Mouse (Mus musculus) stomach, embryonic 14.5 days (tissue): ENCODE data around the gene Rtp4. TPM values are rescaled to one million over a fixed set of nuclear protein-coding genes. Genes with fewer than 3 reads are reported as not detected.

Source experiments
- ATAC-seq: fragments of 200-750 bp; cut with Nextera tagmentation; 2 replicates; pipeline ENCODE4 v1.8.0; 2017; ENCODE audit warnings: low read depth, moderate TSS enrichment; ENCODE audit not compliant: insufficient number of reproducible peaks, insufficient read depth, low FRiP score
- H3K27ac ChIP-seq: fragments of 300-500 bp; sonication (generic); 2 replicates; pipeline ENCODE4 v1.5.1; 2014; ENCODE audit warnings: mild to moderate bottlenecking, low read length, moderate library complexity, mixed read lengths
- H3K27me3 ChIP-seq: fragments of 300-500 bp; sonication (generic); 2 replicates; pipeline ENCODE4 v1.6.1; 2014; ENCODE audit warnings: low read length, control low read depth, mixed read lengths; ENCODE audit not compliant: control insufficient read depth, insufficient read depth
- H3K36me3 ChIP-seq: fragments of 300-500 bp; sonication (generic); 2 replicates; pipeline ENCODE4 v1.6.1; 2014; ENCODE audit warnings: mild to moderate bottlenecking, control low read depth, low read length, moderate library complexity, mixed read lengths; ENCODE audit not compliant: control insufficient read depth, insufficient read depth
- H3K4me1 ChIP-seq: fragments of 300-500 bp; sonication (generic); 2 replicates; pipeline ENCODE4 v1.6.1; 2014; ENCODE audit warnings: low read length, control low read depth, mixed read lengths; ENCODE audit not compliant: control insufficient read depth, insufficient read depth
- H3K4me2 ChIP-seq: fragments of 300-500 bp; sonication (generic); replicated peaks from 2 replicates; pipeline ENCODE4 v1.6.1; 2014; ENCODE audit warnings: low read depth, low read length, control low read depth
- H3K4me3 ChIP-seq: fragments of 300-500 bp; sonication (generic); 2 replicates; pipeline ENCODE4 v1.5.1; 2014; ENCODE audit warnings: low read depth, low read length, control low read depth
- H3K9ac ChIP-seq: fragments of 300-500 bp; sonication (generic); replicated peaks from 2 replicates; pipeline ENCODE4 v1.6.1; 2014; ENCODE audit warnings: low read depth, mild to moderate bottlenecking, control low read depth, low read length, moderate library complexity, mixed read lengths
- H3K9me3 ChIP-seq: fragments of 300-500 bp; sonication (generic); 2 replicates; pipeline ENCODE4 v1.6.1; 2016; ENCODE audit warnings: low read depth, low read length, control low read depth; ENCODE audit not compliant: control insufficient read depth
- WGBS: fragments of 180-500 bp; shearing (Covaris S2); extraction: QIAGEN DNeasy Blood & Tissue Kit; methylation state at CpG from one replicate; pipeline ENCODE4 v1.1.7; 2014; 5-methylcytosine and 5-hydroxymethylcytosine counted together
- polyA plus RNA-seq: library from polyadenylated mRNA; unstranded; fragments of >200 nt; fragmentation: Nextera tagmentation; extraction: Ambion mirVana; gene quantifications from 2 replicates; pipeline ENCODE4 v1.2.1, GENCODE M21; 2014

Gene Rtp4
- polyA plus RNA-seq, 1 experiment from 2014 or later: 4.8 TPM

DNA sequence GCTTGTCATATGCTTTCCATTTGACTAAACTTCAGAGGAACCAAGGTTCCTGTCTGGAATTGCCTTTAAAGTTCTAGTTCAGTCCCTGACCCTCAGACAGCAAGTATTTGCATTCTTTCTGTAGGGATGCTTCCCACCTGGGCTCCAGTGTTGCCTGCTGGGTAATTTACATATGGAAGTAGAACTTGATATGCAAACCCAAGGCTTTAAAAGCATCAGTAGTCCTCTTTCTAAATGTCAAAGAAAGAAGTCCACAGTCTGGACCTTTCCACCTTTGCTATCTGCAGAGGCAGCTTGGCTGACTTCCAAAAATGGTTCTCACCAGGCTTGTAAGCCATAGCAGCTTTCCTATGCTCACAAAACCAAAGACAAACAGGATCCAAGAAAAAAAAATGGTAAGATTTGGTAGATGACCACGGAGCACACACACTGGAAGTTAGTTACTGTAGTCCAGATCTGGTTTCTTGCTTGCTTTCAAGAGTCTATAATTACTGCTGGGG is 87.9 kb downstream of the Rtp4 start:
- H3K27ac ChIP-seq: no peak overlapping the region
- H3K36me3 ChIP-seq: no peaks in the 10 kb centered on the region
- 21% methylated on average over 1 of the region's 1 CpGs for WGBS
- H3K4me1 ChIP-seq: no peaks in the 10 kb centered on the region
- H3K4me3 ChIP-seq: no peak overlapping the region
- H3K9ac ChIP-seq: no peak overlapping the region
- H3K4me2 ChIP-seq: no peak overlapping the region
- ATAC-seq: no peak
- no peaks in the 10 kb centered on the region for H3K27me3 ChIP-seq
- H3K9me3 ChIP-seq: no peaks in the 10 kb centered on the region

DNA sequence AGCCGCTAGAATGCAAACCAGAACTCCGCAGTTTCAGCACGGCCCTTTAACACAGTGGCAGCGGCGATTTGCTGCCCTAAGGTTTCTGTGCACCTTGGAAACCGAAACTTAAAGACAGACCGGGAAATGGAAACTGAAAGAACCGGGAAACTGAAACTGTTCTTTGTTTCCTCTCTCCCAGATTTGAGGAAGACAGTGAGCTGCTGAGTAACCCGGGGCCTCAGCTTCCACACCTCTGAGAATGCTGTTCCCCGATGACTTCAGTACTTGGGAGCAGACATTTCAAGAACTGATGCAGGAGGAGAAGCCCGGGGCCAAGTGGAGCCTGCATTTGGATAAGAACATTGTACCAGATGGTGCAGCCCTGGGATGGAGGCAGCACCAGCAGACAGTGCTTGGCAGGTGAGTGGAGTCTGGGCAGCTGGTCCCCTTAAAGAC is 89.7 kb downstream of the Rtp4 start:
- H3K4me2 ChIP-seq: peak overlapping the region; percentile 19; the same call in 1 of the 2 replicates
- no peaks in the 10 kb centered on the region for H3K27me3 ChIP-seq
- H3K36me3 ChIP-seq: no peaks in the 10 kb centered on the region
- no peaks in the 10 kb centered on the region for H3K4me1 ChIP-seq
- H3K9me3 ChIP-seq: no peaks in the 10 kb centered on the region
- no peak overlapping the region for H3K9ac ChIP-seq
- 35% methylated on average over 11 of the region's 11 CpGs for WGBS
- H3K4me3 ChIP-seq: no peak overlapping the region
- no peak overlapping the region for H3K27ac ChIP-seq
- ATAC-seq: no peak

DNA sequence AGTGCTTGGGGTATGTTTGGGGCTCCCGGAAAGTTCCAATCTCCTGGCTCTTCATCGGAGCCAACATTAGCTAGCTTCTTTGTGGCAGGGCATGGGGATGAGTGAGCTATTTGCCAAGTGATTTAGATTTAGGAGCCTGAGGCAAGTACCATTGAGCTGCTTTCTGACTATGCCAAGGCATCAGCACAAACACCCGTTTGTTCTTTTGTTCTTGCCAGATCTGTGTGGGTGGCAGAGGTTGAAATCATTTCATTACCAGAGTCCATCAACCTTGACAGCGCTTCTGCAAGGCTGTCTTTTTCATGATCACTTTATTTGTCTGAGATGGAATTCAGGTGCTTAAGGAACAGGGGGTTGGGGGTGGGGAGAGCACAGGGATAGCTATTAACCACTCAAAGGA is 104.1 kb downstream of the Rtp4 start:
- H3K9ac ChIP-seq: no peak overlapping the region
- no peaks in the 10 kb centered on the region for H3K9me3 ChIP-seq
- no peak for ATAC-seq
- H3K27ac ChIP-seq: no peak overlapping the region
- WGBS: 59% methylated on average over 4 of the region's 4 CpGs
- H3K36me3 ChIP-seq: no peaks in the 10 kb centered on the region
- no peaks in the 10 kb centered on the region for H3K4me1 ChIP-seq
- no peaks in the 10 kb centered on the region for H3K27me3 ChIP-seq
- H3K4me2 ChIP-seq: no peak overlapping the region
- H3K4me3 ChIP-seq: no peak overlapping the region

- no peak overlapping the region for H3K4me3 ChIP-seq
- WGBS: 70% methylated on average over 2 of the region's 2 CpGs
- H3K27me3 ChIP-seq: no peaks in the 10 kb centered on the region
- no peak overlapping the region for H3K4me2 ChIP-seq
- ATAC-seq: no peak
- H3K9me3 ChIP-seq: no peaks in the 10 kb centered on the region
- no peaks in the 10 kb centered on the region for H3K36me3 ChIP-seq
- H3K27ac ChIP-seq: no peak overlapping the region
- no peaks in the 10 kb centered on the region for H3K4me1 ChIP-seq
- no peak overlapping the region for H3K9ac ChIP-seq
Observed at GRCm38 (mm10) chr16:23631531-23631930, 111.4 kb downstream of the Rtp4 start.

DNA sequence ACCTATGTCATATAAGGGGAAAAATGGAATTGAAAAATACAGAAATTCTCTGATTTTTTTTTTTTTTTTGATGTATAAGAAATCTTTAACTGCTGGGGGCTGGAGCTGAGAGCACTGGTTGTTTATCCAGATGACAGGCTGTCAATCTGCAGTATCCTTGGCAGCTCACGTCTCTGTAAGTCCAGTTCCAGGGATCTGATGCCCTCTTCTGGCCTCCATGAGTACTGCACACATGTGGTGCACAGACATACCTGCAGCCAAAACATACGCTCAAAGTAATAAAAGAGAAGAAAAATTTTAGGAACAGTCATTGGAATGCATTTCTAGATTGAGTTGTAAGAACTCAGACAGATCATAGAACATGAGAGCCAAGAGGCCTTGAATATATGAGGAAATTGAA is 112.6 kb downstream of the Rtp4 start:
- H3K4me1 ChIP-seq: no peaks in the 10 kb centered on the region
- no peak overlapping the region for H3K9ac ChIP-seq
- no peak overlapping the region for H3K27ac ChIP-seq
- H3K36me3 ChIP-seq: no peaks in the 10 kb centered on the region
- H3K27me3 ChIP-seq: no peaks in the 10 kb centered on the region
- no peaks in the 10 kb centered on the region for H3K9me3 ChIP-seq
- WGBS: 74% methylated on average over 2 of the region's 2 CpGs
- no peak for ATAC-seq
- H3K4me3 ChIP-seq: no peak overlapping the region
- no peak overlapping the region for H3K4me2 ChIP-seq

DNA sequence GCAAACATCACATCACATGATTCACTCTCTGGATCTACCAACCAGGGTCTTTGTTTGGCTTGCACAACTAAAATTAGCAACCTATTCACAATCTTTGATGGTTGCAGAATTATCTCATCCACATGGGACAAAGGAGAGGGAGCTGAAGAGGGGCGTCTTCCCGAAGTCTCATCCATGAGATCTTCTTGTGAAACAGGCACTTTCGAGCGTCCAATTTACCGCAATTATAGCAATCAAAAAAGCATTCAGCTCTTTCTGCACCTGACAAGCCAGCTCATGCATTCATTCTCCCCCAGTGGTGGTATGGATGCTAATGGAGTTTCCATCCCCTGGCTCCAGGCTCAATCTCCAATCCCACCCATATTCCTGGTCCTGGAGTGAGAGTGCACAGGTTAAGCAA is 132.9 kb downstream of the Rtp4 start:
- no peaks in the 10 kb centered on the region for H3K4me1 ChIP-seq
- no peaks in the 10 kb centered on the region for H3K27me3 ChIP-seq
- H3K9me3 ChIP-seq: no peaks in the 10 kb centered on the region
- 93% methylated on average over 5 of the region's 5 CpGs for WGBS
- H3K27ac ChIP-seq: no peak overlapping the region
- no peaks in the 10 kb centered on the region for H3K36me3 ChIP-seq
- H3K4me2 ChIP-seq: no peak overlapping the region
- H3K9ac ChIP-seq: no peak overlapping the region
- no peak overlapping the region for H3K4me3 ChIP-seq
- no peak for ATAC-seq

- Histone ChIP-seq H3K4me3 (no peak overlapping the region), H3K4me1 (no peaks in the 10 kb centered on the region), H3K9me3 (no peaks in the 10 kb centered on the region), H3K27me3 (no peaks in the 10 kb centered on the region), H3K4me2 (no peak overlapping the region), H3K36me3 (no peaks in the 10 kb centered on the region), H3K27ac (no peak overlapping the region), H3K9ac (no peak overlapping the region)
- no peak for ATAC-seq
- 67% methylated on average over 4 of the region's 4 CpGs for WGBS
Observed at GRCm38 (mm10) chr16:23653479-23653878, 133.4 kb downstream of the Rtp4 start.

GRCm38 (mm10) chr16:23659597-23660531 is 139.8 kb downstream of the Rtp4 start:
- Histone ChIP-seq H3K27ac (no peak overlapping the region), H3K4me3 (no peak overlapping the region), H3K4me2 (no peak overlapping the region), H3K4me1 (no peaks in the 10 kb centered on the region), H3K36me3 (no peaks in the 10 kb centered on the region), H3K9me3 (no peaks in the 10 kb centered on the region), H3K27me3 (no peaks in the 10 kb centered on the region), H3K9ac (no peak overlapping the region)
- ATAC-seq: no peak
- WGBS: 83% methylated on average over 13 of the region's 13 CpGs
